Mouse (Mus musculus) ZHBTc4 (cell line): ENCODE results near the gene D430041D05Rik.

Experiments used
- DNase-seq: peaks from one replicate; pipeline ENCODE4 v3.0.0-alpha.2; 2011; ENCODE audit warnings: low read depth, low spot score

D430041D05Rik gene

GRCm38 (mm10) chr2:104197281-104197680 lies 213.5 kb downstream of the D430041D05Rik start:
- peak; percentile 80 for DNase-seq

- DNase-seq: no peak
Observed at GRCm38 (mm10) chr2:104192401-104193141, 218.2 kb downstream of the D430041D05Rik start.

- no peak for DNase-seq
Observed at GRCm38 (mm10) chr2:104191723-104192122, 219.1 kb downstream of the D430041D05Rik start.

- DNase-seq: no peak
Observed at GRCm38 (mm10) chr2:104188859-104189258, 222.0 kb downstream of the D430041D05Rik start.

- no peak for DNase-seq
Observed at GRCm38 (mm10) chr2:104187073-104187472, 223.7 kb downstream of the D430041D05Rik start.

GRCm38 (mm10) chr2:104185616-104186015 lies 225.2 kb downstream of the D430041D05Rik start:
- no peak for DNase-seq

GRCm38 (mm10) chr2:104184296-104184695 lies 226.5 kb downstream of the D430041D05Rik start:
- DNase-seq: no peak

GRCm38 (mm10) chr2:104183246-104183845 lies 227.5 kb downstream of the D430041D05Rik start:
- DNase-seq: no peak

- DNase-seq: no peak
Observed at GRCm38 (mm10) chr2:104179636-104180035, 231.2 kb downstream of the D430041D05Rik start.

GRCm38 (mm10) chr2:104178251-104178650 lies 232.6 kb downstream of the D430041D05Rik start:
- DNase-seq: no peak

- DNase-seq: no peak
Observed at GRCm38 (mm10) chr2:104176979-104177704, 233.7 kb downstream of the D430041D05Rik start.

GRCm38 (mm10) chr2:104176166-104176978 lies 234.4 kb downstream of the D430041D05Rik start:
- no peak for DNase-seq

- DNase-seq: no peak
Observed at GRCm38 (mm10) chr2:104175476-104176165, 235.2 kb downstream of the D430041D05Rik start.

GRCm38 (mm10) chr2:104173431-104173830 lies 237.4 kb downstream of the D430041D05Rik start:
- DNase-seq: peak; percentile 15

- no peak for DNase-seq
Observed at GRCm38 (mm10) chr2:104172695-104173348, 238.0 kb downstream of the D430041D05Rik start.

GRCm38 (mm10) chr2:104168186-104168896 lies 242.5 kb downstream of the D430041D05Rik start:
- no peak for DNase-seq

GRCm38 (mm10) chr2:104167765-104168164 lies 243.0 kb downstream of the D430041D05Rik start:
- no peak for DNase-seq

GRCm38 (mm10) chr2:104165631-104166030 lies 245.2 kb downstream of the D430041D05Rik start:
- no peak for DNase-seq

- DNase-seq: no peak
Observed at GRCm38 (mm10) chr2:104163978-104164487, 246.8 kb downstream of the D430041D05Rik start.

- no peak for DNase-seq
Observed at GRCm38 (mm10) chr2:104163418-104163817, 247.4 kb downstream of the D430041D05Rik start.
